Mouse (Mus musculus) embryo, embryonic 11.5 days (tissue): ENCODE results near the gene Pym1.
"Not testable (repeated sequence)": the region's sequence is repeated elsewhere in the genome, so short reads cannot be mapped to it uniquely, and the experiment has no call there.

ENCODE experiments used
- DNase-seq: peaks from one replicate; pipeline ENCODE4 v3.0.0-alpha.2; 2012; ENCODE audit warnings: low read depth, low spot score

The Pym1 gene

GRCm38 (mm10) chr10:128747646-128748251 is at the start of gene Pym1:
TSS of gene Pym1 (plus strand) at chr10:128747889.
- peak; percentile 53 for DNase-seq

- no peak for DNase-seq
These were observed 48.7 kb upstream of the Pym1 start for GRCm38 (mm10) chr10:128699006-128699405.

- no peak for DNase-seq
These were observed 48.1 kb upstream of the Pym1 start for GRCm38 (mm10) chr10:128699611-128700010.

GRCm38 (mm10) chr10:128700712-128701111 is 47.0 kb upstream of the Pym1 start:
- DNase-seq: no peak

GRCm38 (mm10) chr10:128702328-128703007 is 45.2 kb upstream of the Pym1 start:
- no peak for DNase-seq

GRCm38 (mm10) chr10:128703895-128704294 is 43.8 kb upstream of the Pym1 start, which contains the start of gene Pmel:
TSS of gene Pmel (plus strand) at chr10:128704195.
- DNase-seq: no peak

- peak; percentile 92 for DNase-seq
These were observed 43.0 kb upstream of the Pym1 start, which contains the start of gene Cdk2 for GRCm38 (mm10) chr10:128704491-128705316. TSS of gene Cdk2 (minus strand) at chr10:128705031.

- no peak for DNase-seq
These were observed 42.4 kb upstream of the Pym1 start for GRCm38 (mm10) chr10:128705317-128705693.

- DNase-seq: not testable (repeated sequence)
These were observed 36.4 kb upstream of the Pym1 start for GRCm38 (mm10) chr10:128711318-128711717.

GRCm38 (mm10) chr10:128715559-128716537 is 31.8 kb upstream of the Pym1 start:
- DNase-seq: no peak

- not testable (repeated sequence) for DNase-seq
These were observed 22.2 kb upstream of the Pym1 start for GRCm38 (mm10) chr10:128725466-128725865.

GRCm38 (mm10) chr10:128728059-128728458 is 19.6 kb upstream of the Pym1 start:
- DNase-seq: no peak

GRCm38 (mm10) chr10:128731002-128731433 is 16.7 kb upstream of the Pym1 start:
- DNase-seq: peak; percentile 49

- DNase-seq: no peak
These were observed 15.7 kb upstream of the Pym1 start for GRCm38 (mm10) chr10:128731992-128732391.

GRCm38 (mm10) chr10:128737435-128737834 is 10.3 kb upstream of the Pym1 start:
- no peak for DNase-seq

- no peak for DNase-seq
These were observed 7.4 kb upstream of the Pym1 start for GRCm38 (mm10) chr10:128740296-128740695.

GRCm38 (mm10) chr10:128742616-128743015 is 5.1 kb upstream of the Pym1 start:
- DNase-seq: no peak

GRCm38 (mm10) chr10:128743235-128743634 is 4.5 kb upstream of the Pym1 start:
- DNase-seq: no peak

- DNase-seq: no peak
These were observed 3.9 kb upstream of the Pym1 start for GRCm38 (mm10) chr10:128743791-128744191.

GRCm38 (mm10) chr10:128744211-128744610 is 3.5 kb upstream of the Pym1 start:
- no peak for DNase-seq
